Comparison of ENCODE assay signal across 8 mouse cellular contexts in genomic region chr17:94730416-94730815, GRCm38 (mm10). TPM values are rescaled to one million over a fixed set of nuclear protein-coding genes. Genes with fewer than 3 reads are reported as not detected.
DNase-seq lines count a peak whose midpoint lies in the region; ATAC-seq and TF ChIP-seq lines count a peak whose summit lies in the region.
"Not testable (repeated sequence)": the region's sequence is repeated elsewhere in the genome, so short reads cannot be mapped to it uniquely, and the experiment has no call there.

No protein-coding gene starts in this region.

- intact Hi-C loops in left cerebral cortex, adult 2 months (cut with DNase I), result not testable (repeated sequence)

- H3K36me3 ChIP-seq in forebrain, postnatal 0 days (ENCODE audit: insufficient read depth), result not testable (repeated sequence)

- not testable (repeated sequence) for H3K4me1 ChIP-seq in forebrain, postnatal 0 days (ENCODE audit: insufficient read depth)

- peak; percentile 77 for TF ChIP-seq CTCF in forebrain, postnatal 0 days (IDR thresholded peaks at IDR 0.05; ENCODE audit: low read depth)
- TF ChIP-seq CTCF in left cerebral cortex, adult 2 months (IDR thresholded peaks at IDR 0.05), result peak; percentile 68

- not testable (repeated sequence) for H3K4me3 ChIP-seq in forebrain, postnatal 0 days (ENCODE audit: low read depth, low read length); left cerebral cortex, adult 2 months

- H3K9me3 ChIP-seq in forebrain, postnatal 0 days (ENCODE audit: low read length), result not testable (repeated sequence)

- peak; percentile 74 for DNase-seq in 3T3-L1 (ENCODE audit: low read depth, low spot score)
- peak; percentile 57 to 63 for DNase-seq in cerebellum, postnatal 10 days
- DNase-seq in forebrain, postnatal 0 days, result peak; percentile 80
- peak; percentile 73 for DNase-seq in induced T-regulatory cell, adult 2 months (ENCODE audit: low read depth)
- peak; percentile 28 to 46 for DNase-seq in left cerebral cortex, adult 2 months (ENCODE audit: extremely low spot score in 1 of 2, low spot score in 2 of 2)
- DNase-seq in right cerebral cortex, adult 2 months (ENCODE audit: low spot score in 2 of 2), result peak; percentile 64 to 69

- peak; percentile 74 for ATAC-seq in activated CD4-positive, CD25-positive, alpha-beta regulatory T cell, adult 4 months
- ATAC-seq in forebrain, postnatal 0 days, result not testable (repeated sequence)
- peak; percentile 72; the same call in 1 of the 2 replicates for ATAC-seq in megakaryocyte-erythroid progenitor cell, adult 5-6 weeks (replicated peaks; ENCODE audit: low FRiP score, low TSS enrichment, poor library complexity, severe bottlenecking)

- not testable (repeated sequence) for H3K9ac ChIP-seq in forebrain, postnatal 0 days

- WGBS in forebrain, postnatal 0 days, result 26% methylated on average over 2 of the region's 2 CpGs

- H3K4me2 ChIP-seq in forebrain, postnatal 0 days (ENCODE audit: low read depth), result not testable (repeated sequence)

- H3K27ac ChIP-seq in forebrain, postnatal 0 days (ENCODE audit: low read depth, low read length); left cerebral cortex, adult 2 months: not testable (repeated sequence)

- not testable (repeated sequence) for H3K27me3 ChIP-seq in forebrain, postnatal 0 days (ENCODE audit: insufficient read depth, low read length)

RNA-seq across cellular contexts. Expression of gene Mettl4, which starts 19.4 kb away (rescaled TPM):
- polyA plus RNA-seq in activated CD4-positive, CD25-positive, alpha-beta regulatory T cell, adult 4 months (2017; shearing (Covaris generic)), result 10 to 100 TPM; 18.5 to 20.6 TPM
- total RNA-seq in forebrain, postnatal 0 days (2014; rRNA removed), result 16.3 and 20.8 TPM in 2 replicates
- 8.7 and 9.9 TPM in 2 replicates for polyA plus RNA-seq in forebrain, postnatal 0 days (2015; fragmentation: Nextera tagmentation; extraction: Ambion mirVana)
- 10 to 100 TPM; 16.0 to 16.3 TPM for total RNA-seq in left cerebral cortex, adult 2 months (2021)
- 34.6 and 35.8 TPM in 2 replicates for total RNA-seq in megakaryocyte-erythroid progenitor cell, adult 5-6 weeks (2014; fragmentation: Nextera tagmentation)
- 32.0 and 40.6 TPM in 2 replicates for total RNA-seq in megakaryocyte-erythroid progenitor cell, adult 5-6 weeks (2017)
